Mouse (Mus musculus) heart, postnatal 10 days (tissue): ENCODE results near the gene Fam185a. TPM values are rescaled to one million over a fixed set of nuclear protein-coding genes. Genes with fewer than 3 reads are reported as not detected.

Source experiments
- DNase-seq, 2 experiments: peaks; one replicate each; pipeline ENCODE4 v3.0.0; 2021
- intact Hi-C: fragments of 180-260 bp; cut with DNase I; formaldehyde crosslinking; loops from one replicate; pipeline ENCODE4 v1.15.1; 2025
- total RNA-seq, 2 experiments: library from RNA; stranded (reverse); gene quantifications; 2 replicates each; pipeline ENCODE4 v1.2.3; 2021

The Fam185a gene
- total RNA-seq, 2 experiments from 2014 or later = 10.7 to 12.3 TPM

GRCm38 (mm10) chr5:21420609-21421008 is 4.1 kb upstream of the Fam185a start:
- DNase-seq = peak; percentile 41 to 60
- intact Hi-C loops = loop anchor here (1.0 to 2.0 kb wide), 2 partner anchors 142 to 155 kb away; no protein-coding TSS in a partner anchor

DNA sequence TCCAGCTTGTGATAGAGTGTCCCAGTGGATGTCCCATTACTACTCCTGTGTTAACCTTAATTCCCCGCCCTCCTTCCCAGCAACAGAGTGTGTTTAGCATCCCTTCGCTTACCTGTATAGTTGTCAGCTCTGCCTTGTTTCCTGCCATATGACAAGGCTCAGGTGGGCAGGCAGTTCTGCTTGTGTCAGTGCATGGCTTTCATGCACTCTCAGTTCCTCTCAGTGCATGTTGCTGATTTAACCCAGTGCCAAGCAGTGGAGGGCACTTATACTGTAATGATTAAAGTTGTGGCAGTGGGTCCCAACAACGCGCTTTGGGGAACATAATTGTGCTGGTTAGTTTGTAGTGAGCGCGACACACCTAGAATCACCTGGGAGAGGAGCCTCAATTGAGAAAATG is 1.9 kb downstream of the Fam185a start:
- intact Hi-C loops = no loop called here
- DNase-seq = no peak

GRCm38 (mm10) chr5:21434148-21434929 is 9.6 kb downstream of the Fam185a start:
- intact Hi-C loops = loop anchor here (1.0 kb wide), 2 partner anchors 152 to 206 kb away; no protein-coding TSS in a partner anchor

DNA sequence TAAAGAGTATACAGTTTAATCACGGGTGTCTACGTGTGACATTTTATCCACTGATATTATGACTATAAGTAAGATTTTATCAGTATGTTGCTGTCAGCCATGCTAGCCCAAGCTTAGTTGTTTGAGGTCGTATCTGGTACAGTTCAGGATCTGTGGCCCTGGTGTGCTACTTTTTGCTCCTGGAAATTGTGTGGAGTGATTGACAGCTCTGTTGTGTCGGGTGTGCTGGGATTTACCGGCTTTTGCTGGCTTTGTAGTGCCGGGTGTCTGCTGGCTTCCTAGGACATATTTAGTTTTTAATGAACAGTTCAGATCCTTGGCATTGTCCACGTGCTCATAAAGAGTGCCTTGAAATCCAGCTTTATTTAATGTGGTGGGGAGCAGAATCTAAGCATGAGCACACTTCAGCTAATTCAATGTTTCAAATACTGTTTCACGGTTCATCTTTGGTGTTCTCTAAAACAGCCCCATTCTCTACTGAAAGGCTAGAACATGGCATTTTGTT is 11.8 kb downstream of the Fam185a start:
- DNase-seq = no peak
- intact Hi-C loops = no loop called here

More at GRCm38 (mm10) chr5:21434148-21434929, 9.6 kb downstream of the Fam185a start:
- DNase-seq = peak; percentile 20 to 33

DNA sequence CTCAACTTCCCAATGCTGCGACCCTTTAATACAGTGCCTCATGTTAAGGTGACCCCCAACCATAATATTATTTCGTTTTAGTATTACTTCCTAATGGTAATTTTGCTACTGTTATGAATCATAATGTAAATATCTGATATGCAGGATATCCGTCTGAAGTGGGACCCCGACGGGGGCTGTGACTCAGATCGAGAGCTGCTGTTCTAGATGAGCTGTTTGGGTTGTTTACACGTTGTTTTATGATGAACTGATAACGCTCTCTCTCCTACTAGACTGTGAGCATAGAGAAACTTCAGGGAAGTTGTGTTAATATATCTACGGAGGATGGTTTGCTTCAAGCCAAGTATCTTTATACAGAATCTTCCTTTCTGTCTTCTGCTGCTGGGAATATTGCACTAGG is 13.7 kb downstream of the Fam185a start:
- DNase-seq = no peak
- intact Hi-C loops = no loop called here

DNA sequence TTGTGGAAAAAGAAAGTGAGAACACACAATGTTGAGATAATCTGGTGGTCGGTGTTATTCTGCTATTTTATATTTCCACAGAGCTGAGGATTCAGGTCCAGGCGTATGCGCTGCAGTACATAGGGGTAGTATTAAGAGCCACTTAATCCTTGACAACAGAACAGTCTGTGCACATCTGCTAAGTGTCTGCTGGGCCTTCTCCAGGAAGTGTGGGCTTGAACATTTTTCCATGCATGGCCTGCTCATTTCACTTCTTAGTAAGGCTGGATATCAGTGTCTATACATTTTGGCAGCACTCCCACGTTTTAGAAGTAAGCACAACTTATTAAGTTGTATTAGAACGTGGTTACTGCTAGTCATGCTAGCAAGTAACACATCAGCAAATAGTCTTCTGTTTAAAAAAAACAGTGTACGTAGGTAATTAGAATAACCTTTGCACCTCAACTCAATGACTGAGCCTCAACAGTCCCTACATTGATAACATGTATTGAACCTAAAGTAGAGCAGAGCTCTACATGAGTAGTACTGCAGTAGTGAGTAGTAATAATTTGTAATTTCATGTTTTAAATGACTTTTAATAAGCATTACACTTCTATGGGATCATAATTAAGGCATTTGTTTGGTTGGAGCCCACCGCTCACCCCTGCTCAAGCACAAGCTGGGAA is 14.8 kb downstream of the Fam185a start:
- intact Hi-C loops = no loop called here
- no peak for DNase-seq

GRCm38 (mm10) chr5:21440833-21441530 is 16.2 kb downstream of the Fam185a start:
- intact Hi-C loops = no loop called here
- DNase-seq = peak; percentile 25 to 32

DNA sequence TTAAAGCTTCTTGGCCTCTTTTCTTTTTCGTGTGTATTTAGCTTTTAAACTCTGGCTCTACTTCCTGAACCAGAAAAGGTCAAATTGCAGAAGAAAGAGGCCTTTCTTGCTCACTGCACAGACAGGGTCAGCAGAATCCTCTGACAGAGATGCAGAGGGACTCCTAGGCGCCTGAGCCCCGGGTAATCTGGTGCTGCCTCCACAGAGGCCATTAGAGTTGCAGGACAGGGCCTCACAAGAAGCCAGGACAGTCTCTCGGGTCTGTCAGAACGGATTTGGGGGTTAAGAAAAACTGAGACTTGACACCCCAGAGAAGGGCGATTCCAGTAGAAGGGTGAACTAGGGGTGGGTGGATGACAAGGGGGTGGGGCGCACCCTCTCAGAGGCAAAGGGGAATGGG is 42.6 kb downstream of the Fam185a start:
- no peak for DNase-seq
- intact Hi-C loops = no loop called here

- no peak for DNase-seq
- intact Hi-C loops = no loop called here
Measured at GRCm38 (mm10) chr5:21468100-21468499, 43.3 kb downstream of the Fam185a start.

DNA sequence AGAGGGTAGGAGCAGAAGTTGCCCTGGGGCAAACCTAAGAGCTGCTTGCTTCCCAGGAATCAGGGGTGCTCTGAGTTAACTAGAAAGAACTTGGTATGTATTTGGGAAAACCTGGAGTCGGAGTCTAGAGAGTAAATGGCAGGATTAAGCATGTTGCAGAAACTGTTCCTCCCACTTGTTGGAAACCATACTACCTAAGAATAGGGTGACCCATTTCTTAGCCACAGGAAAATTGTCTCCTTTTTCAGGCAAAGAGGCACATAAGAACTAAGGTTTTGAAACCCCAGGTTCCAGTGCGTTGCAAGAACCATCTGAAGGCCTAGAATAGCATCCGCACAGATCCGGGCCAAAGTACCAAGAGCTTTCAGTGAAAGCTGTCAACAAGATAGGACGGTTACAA is 53.7 kb downstream of the Fam185a start:
- intact Hi-C loops = no loop called here
- no peak for DNase-seq

GRCm38 (mm10) chr5:21479746-21480145 is 55.0 kb downstream of the Fam185a start:
- DNase-seq = no peak
- intact Hi-C loops = loop anchor here (5.0 kb wide), 1 partner anchor 32 kb away; no protein-coding TSS in a partner anchor

DNA sequence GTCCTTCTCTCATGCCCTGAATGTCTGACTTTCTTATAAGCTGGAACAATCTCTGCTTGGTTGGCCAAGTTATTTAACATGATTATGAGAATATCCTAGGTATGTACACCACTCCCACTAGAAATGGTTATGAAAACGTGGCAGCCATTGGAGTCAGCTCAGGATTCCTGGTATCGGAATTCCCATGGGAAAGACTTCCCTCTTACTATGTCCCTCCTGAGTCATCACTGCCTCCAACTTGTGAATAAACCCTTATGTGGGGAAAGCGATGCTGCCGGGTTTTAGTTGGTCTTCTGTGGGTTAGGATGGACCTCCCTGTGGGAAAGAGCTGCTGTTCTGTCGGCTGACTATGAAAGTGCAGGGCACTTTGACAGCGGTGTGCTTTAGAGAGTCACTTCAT is 56.8 kb downstream of the Fam185a start:
- intact Hi-C loops = loop anchor here (5.0 kb wide), 1 partner anchor 34 kb away; no protein-coding TSS in a partner anchor
- no peak for DNase-seq

DNA sequence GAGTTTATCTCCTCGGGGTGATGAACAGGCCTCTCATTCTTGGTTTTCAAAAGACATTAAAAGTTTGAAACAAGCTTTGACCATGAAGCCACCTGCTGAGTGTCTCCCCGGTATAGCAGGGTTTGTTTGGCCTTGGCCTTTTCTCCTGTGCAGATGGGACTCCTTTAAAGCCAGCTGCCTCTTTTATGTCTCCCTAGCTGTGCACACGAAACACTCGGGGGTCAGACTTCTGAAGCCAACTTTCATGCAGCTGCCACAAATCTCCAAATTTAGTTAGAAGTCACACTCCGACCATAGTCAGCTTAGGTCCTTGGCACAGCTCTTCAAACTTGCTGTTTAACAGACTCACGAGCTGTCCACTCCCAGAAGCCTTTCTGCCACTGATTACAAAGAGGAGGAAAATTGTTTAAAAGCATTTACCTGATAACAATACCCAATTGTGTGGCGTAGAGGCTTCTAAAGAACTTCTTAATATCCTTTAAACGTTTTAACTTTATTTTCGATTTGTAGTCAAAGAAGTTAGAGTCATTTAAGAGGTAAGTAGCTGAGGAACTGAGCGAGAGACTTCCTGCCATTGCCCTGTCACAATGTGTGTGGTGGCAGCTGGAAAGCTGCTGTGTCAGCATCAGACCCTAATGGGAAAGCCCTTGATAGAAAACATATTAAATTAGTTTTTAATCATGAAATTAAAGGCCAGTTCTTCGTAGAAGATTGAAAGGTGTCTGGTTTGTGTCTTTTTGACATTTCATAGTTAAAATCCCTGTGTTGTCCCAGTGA is 57.9 kb downstream of the Fam185a start:
- DNase-seq = no peak
- intact Hi-C loops = loop anchor here (5.0 kb wide), 1 partner anchor 35 kb away; no protein-coding TSS in a partner anchor

- intact Hi-C loops = loop anchor here (5.0 kb wide), 1 partner anchor 36 kb away; no protein-coding TSS in a partner anchor
- no peak for DNase-seq
Measured at GRCm38 (mm10) chr5:21483275-21483674, 58.5 kb downstream of the Fam185a start.

GRCm38 (mm10) chr5:21485197-21485829 is 60.6 kb downstream of the Fam185a start:
- intact Hi-C loops = no loop called here

DNA sequence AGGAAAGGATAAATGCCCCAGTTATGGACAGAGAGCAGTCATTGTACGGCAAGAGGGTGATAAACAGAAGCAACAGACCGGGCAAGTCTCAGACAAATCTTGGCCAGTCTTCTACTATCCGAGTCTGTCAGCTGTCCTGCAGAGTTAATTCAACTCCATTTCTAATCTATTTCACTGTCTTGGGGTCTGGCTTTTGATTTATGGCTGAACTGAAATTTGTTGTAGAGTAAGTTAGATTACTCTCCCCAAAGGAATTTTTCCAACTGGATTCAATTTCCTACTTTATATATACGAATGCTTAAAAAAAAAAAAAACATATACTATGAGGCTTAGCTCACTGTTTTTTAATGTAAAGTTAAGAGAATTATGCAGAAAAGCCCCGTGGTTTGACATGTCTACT is 62.0 kb downstream of the Fam185a start:
- intact Hi-C loops = no loop called here
- DNase-seq = no peak

More at GRCm38 (mm10) chr5:21485197-21485829, 60.6 kb downstream of the Fam185a start:
- no peak for DNase-seq

GRCm38 (mm10) chr5:21487306-21487705 is 62.5 kb downstream of the Fam185a start:
- intact Hi-C loops = no loop called here
- DNase-seq = no peak

DNA sequence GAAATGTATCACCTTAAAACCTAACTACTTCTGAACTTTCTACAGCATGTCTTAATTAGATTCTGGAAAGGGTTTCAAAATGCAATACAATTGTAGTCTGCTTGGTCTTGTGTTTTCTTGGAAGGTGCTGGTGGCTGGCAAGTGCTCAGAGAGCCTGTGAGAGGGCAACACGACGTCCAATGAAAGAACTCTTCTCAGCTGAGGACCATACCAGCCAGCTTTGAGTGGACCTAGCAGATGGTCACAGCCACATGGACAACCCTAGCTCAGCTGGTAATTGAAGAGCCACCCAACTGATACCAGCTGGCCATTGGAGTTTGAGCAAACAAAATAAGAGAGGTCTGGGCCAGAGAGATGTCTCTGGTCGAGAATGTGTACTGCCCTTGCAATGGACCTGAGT is 63.0 kb downstream of the Fam185a start:
- intact Hi-C loops = no loop called here
- DNase-seq = no peak

DNA sequence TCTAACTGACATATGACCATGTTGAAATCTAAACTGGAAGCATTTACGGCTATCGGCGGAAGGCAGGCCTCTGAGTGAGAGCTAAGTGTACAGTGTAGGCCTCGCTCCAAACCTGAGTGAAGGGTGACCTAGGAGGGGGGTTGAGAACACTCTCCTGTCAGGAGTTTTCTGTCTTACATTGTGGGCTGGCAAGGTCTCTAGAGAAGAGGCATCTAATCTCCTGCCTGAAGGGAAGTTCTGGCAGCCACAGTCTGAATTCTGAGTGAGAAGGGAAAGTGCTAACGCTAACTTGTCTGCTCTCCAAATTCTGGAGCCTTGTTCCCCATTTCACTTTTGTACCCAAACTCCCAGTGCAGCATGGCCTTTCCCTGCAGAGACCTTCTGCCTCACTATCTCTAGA is 63.7 kb downstream of the Fam185a start:
- peak; percentile 51 to 57 for DNase-seq
- intact Hi-C loops = no loop called here

- intact Hi-C loops = no loop called here
- DNase-seq = no peak
Measured at GRCm38 (mm10) chr5:21489135-21489534, 64.4 kb downstream of the Fam185a start.
